Mouse (Mus musculus) MEL (cell line): ENCODE measurements at regions not wholly inside any gene's neighbourhood (a gene's known extent, or its start where the extent isn't known, plus 50 kb on each side); places are given as distances from the start of the nearest gene placed in this dataset.

Source experiments
- BHLHE40 ChIP-seq: IDR thresholded peaks from 2 replicates; pipeline ENCODE4 v1.6.1; 2012; ENCODE audit warnings: low read depth, mild to moderate bottlenecking, inconsistent platforms, low read length, improper control_type of control experiment, borderline replicate concordance
- CTCF ChIP-seq, 3 experiments: IDR thresholded peaks in 2 of 3; conservative IDR thresholded peaks in 1 of 3; 2 replicates each; pipeline ENCODE4 v1.5.1; 2011 to 2012; ENCODE audit warnings: low read length in 3 of 3, low read depth in 2 of 3, mild to moderate bottlenecking in 2 of 3, improper control_type of control experiment in 1 of 3, inconsistent platforms in 1 of 3, mixed read lengths in 1 of 3, moderate library complexity in 1 of 3; ENCODE audit not compliant: control insufficient read depth in 1 of 3, insufficient read depth in 1 of 3, poor library complexity in 1 of 3, severe bottlenecking in 1 of 3
- GABPA ChIP-seq: IDR thresholded peaks from 2 replicates; pipeline ENCODE4 v1.6.1; 2012; ENCODE audit warnings: low read depth, mild to moderate bottlenecking, inconsistent platforms, low read length, improper control_type of control experiment, moderate library complexity
- MAX ChIP-seq: IDR thresholded peaks from 2 replicates; pipeline ENCODE4 v1.6.1; 2011; ENCODE audit warnings: low read length, improper control_type of control experiment
- POLR2A ChIP-seq, 2 experiments: IDR thresholded peaks; 2 replicates each; pipeline ENCODE4 v1.6.1; 2011 to 2012; ENCODE audit warnings: low read length in 2 of 2, mild to moderate bottlenecking in 2 of 2, control low read depth in 1 of 2, improper control_type of control experiment in 1 of 2, low read depth in 1 of 2, moderate library complexity in 1 of 2; ENCODE audit not compliant: control insufficient read depth in 1 of 2, insufficient read depth in 1 of 2, poor library complexity in 1 of 2
- RCOR1 ChIP-seq: IDR thresholded peaks from 2 replicates; pipeline ENCODE4 v1.6.1; 2012; ENCODE audit warnings: low read depth, mild to moderate bottlenecking, inconsistent platforms, low read length, improper control_type of control experiment

DNA sequence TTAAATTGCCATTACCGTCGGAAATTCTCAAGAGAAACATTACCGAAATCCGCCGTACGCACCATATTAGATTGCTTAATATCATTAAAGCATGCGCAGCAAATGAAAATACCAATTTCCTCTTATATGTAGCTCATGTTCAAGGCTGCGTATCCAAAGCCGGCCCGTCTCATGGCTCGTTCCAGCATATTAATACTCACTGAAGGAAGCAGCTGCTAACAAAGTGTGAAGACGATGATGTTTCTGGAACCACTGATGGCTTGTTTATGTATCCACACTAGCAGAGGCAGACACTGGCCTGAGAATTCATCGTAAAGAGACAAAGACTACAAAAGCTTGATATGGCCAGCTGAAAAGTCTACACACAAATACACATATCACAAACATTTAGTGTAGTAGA lies 437.0 kb upstream of the Fign start:
- TF ChIP-seq MAX (no peak), CTCF (IDR thresholded peaks at IDR 0.05 in 2 of 3, conservative IDR thresholded peaks at IDR 0.05 in 1 of 3; ENCODE audit: control insufficient read depth in 1 of 3, insufficient read depth in 1 of 3, low read depth in 2 of 3, low read length in 3 of 3, poor library complexity in 1 of 3, severe bottlenecking in 1 of 3) (no peak), GABPA (no peak), POLR2A (IDR thresholded peaks at IDR 0.05; ENCODE audit: control insufficient read depth in 1 of 2, insufficient read depth in 1 of 2, low read depth in 1 of 2, low read length in 2 of 2, poor library complexity in 1 of 2) (no peak), BHLHE40 (no peak), RCOR1 (no peak)
